Mouse (Mus musculus): Measurements from ENCODE around the gene Frmd4a. TPM values are rescaled to one million over a fixed set of nuclear protein-coding genes. Genes with fewer than 3 reads are reported as not detected.

The Frmd4a gene
- polyA plus RNA-seq, 1 experiment from 2014 or later = 19.3 TPM

- H3K4me2 ChIP-seq (ENCODE audit: low read depth, low read length) = no peak overlapping the region
- WGBS = 80% methylated on average over 7 of the region's 7 CpGs
- H3K4me1 ChIP-seq (ENCODE audit: control insufficient read depth, insufficient read depth, low read length) = no peaks in the 10 kb centered on the region
- no peak overlapping the region for H3K4me3 ChIP-seq (ENCODE audit: low read length)
- H3K9ac ChIP-seq (ENCODE audit: low read length) = no peak overlapping the region
- H3K9me3 ChIP-seq (replicated peaks; ENCODE audit: control insufficient read depth, low read length) = no peaks in the 10 kb centered on the region
- no peaks in the 10 kb centered on the region for H3K36me3 ChIP-seq (ENCODE audit: control insufficient read depth, insufficient read depth)
- H3K27ac ChIP-seq (ENCODE audit: low read length) = no peak overlapping the region
- no peak for ATAC-seq (replicated peaks; ENCODE audit: extremely low read depth, insufficient read depth, low FRiP score)
- no peaks in the 10 kb centered on the region for H3K27me3 ChIP-seq (ENCODE audit: control insufficient read depth, insufficient read depth, low read length)
These were observed 95.9 kb downstream of the Frmd4a start for GRCm38 (mm10) chr2:4113303-4113920.

GRCm38 (mm10) chr2:4119678-4120458 is 102.4 kb downstream of the Frmd4a start:
- Histone ChIP-seq H3K27me3 (ENCODE audit: control insufficient read depth, insufficient read depth, low read length) (no peaks in the 10 kb centered on the region), H3K9me3 (replicated peaks; ENCODE audit: control insufficient read depth, low read length) (no peaks in the 10 kb centered on the region), H3K4me1 (ENCODE audit: control insufficient read depth, insufficient read depth, low read length) (no peaks in the 10 kb centered on the region), H3K27ac (ENCODE audit: low read length) (no peak overlapping the region), H3K9ac (ENCODE audit: low read length) (no peak overlapping the region), H3K4me2 (ENCODE audit: low read depth, low read length) (no peak overlapping the region), H3K4me3 (ENCODE audit: low read length) (no peak overlapping the region), H3K36me3 (ENCODE audit: control insufficient read depth, insufficient read depth) (no peaks in the 10 kb centered on the region)
- no peak for ATAC-seq (replicated peaks; ENCODE audit: extremely low read depth, insufficient read depth, low FRiP score)
- 61% methylated on average over 9 of the region's 9 CpGs for WGBS

GRCm38 (mm10) chr2:4131216-4131615 is 113.7 kb downstream of the Frmd4a start:
- ATAC-seq (replicated peaks; ENCODE audit: extremely low read depth, insufficient read depth, low FRiP score) = no peak
- 89% methylated on average over 4 of the region's 4 CpGs for WGBS
- H3K4me2 ChIP-seq (ENCODE audit: low read depth, low read length) = no peak overlapping the region
- no peaks in the 10 kb centered on the region for H3K9me3 ChIP-seq (replicated peaks; ENCODE audit: control insufficient read depth, low read length)
- no peaks in the 10 kb centered on the region for H3K4me1 ChIP-seq (ENCODE audit: control insufficient read depth, insufficient read depth, low read length)
- no peaks in the 10 kb centered on the region for H3K27me3 ChIP-seq (ENCODE audit: control insufficient read depth, insufficient read depth, low read length)
- no peaks in the 10 kb centered on the region for H3K36me3 ChIP-seq (ENCODE audit: control insufficient read depth, insufficient read depth)
- no peak overlapping the region for H3K9ac ChIP-seq (ENCODE audit: low read length)
- H3K27ac ChIP-seq (ENCODE audit: low read length) = no peak overlapping the region
- H3K4me3 ChIP-seq (ENCODE audit: low read length) = no peak overlapping the region

- 84% methylated on average over 3 of the region's 3 CpGs for WGBS
- H3K9ac ChIP-seq (ENCODE audit: low read length) = no peak overlapping the region
- H3K4me2 ChIP-seq (ENCODE audit: low read depth, low read length) = no peak overlapping the region
- ATAC-seq (replicated peaks; ENCODE audit: extremely low read depth, insufficient read depth, low FRiP score) = no peak
- H3K4me1 ChIP-seq (ENCODE audit: control insufficient read depth, insufficient read depth, low read length) = no peaks in the 10 kb centered on the region
- no peak overlapping the region for H3K27ac ChIP-seq (ENCODE audit: low read length)
- H3K36me3 ChIP-seq (ENCODE audit: control insufficient read depth, insufficient read depth) = no peaks in the 10 kb centered on the region
- H3K9me3 ChIP-seq (replicated peaks; ENCODE audit: control insufficient read depth, low read length) = no peaks in the 10 kb centered on the region
- H3K27me3 ChIP-seq (ENCODE audit: control insufficient read depth, insufficient read depth, low read length) = no peaks in the 10 kb centered on the region
- no peak overlapping the region for H3K4me3 ChIP-seq (ENCODE audit: low read length)
These were observed 120.0 kb downstream of the Frmd4a start for GRCm38 (mm10) chr2:4137493-4137892.

- no peak overlapping the region for H3K9ac ChIP-seq (ENCODE audit: low read length)
- no peaks in the 10 kb centered on the region for H3K36me3 ChIP-seq (ENCODE audit: control insufficient read depth, insufficient read depth)
These were observed 124.9 kb downstream of the Frmd4a start for GRCm38 (mm10) chr2:4142221-4142950.

GRCm38 (mm10) chr2:4144424-4144823 is 126.9 kb downstream of the Frmd4a start:
- no peak overlapping the region for H3K4me3 ChIP-seq (ENCODE audit: low read length)
- WGBS = 84% methylated on average over 4 of the region's 4 CpGs
- no peak overlapping the region for H3K4me2 ChIP-seq (ENCODE audit: low read depth, low read length)
- H3K9ac ChIP-seq (ENCODE audit: low read length) = no peak overlapping the region
- H3K27me3 ChIP-seq (ENCODE audit: control insufficient read depth, insufficient read depth, low read length) = no peaks in the 10 kb centered on the region
- H3K27ac ChIP-seq (ENCODE audit: low read length) = no peak overlapping the region
- H3K4me1 ChIP-seq (ENCODE audit: control insufficient read depth, insufficient read depth, low read length) = no peaks in the 10 kb centered on the region
- no peak for ATAC-seq (replicated peaks; ENCODE audit: extremely low read depth, insufficient read depth, low FRiP score)
- H3K9me3 ChIP-seq (replicated peaks; ENCODE audit: control insufficient read depth, low read length) = no peaks in the 10 kb centered on the region
- no peaks in the 10 kb centered on the region for H3K36me3 ChIP-seq (ENCODE audit: control insufficient read depth, insufficient read depth)

More at GRCm38 (mm10) chr2:4142221-4142950, 124.9 kb downstream of the Frmd4a start:
- H3K4me1 ChIP-seq (ENCODE audit: control insufficient read depth, insufficient read depth, low read length) = no peaks in the 10 kb centered on the region
- no peaks in the 10 kb centered on the region for H3K27me3 ChIP-seq (ENCODE audit: control insufficient read depth, insufficient read depth, low read length)
- H3K4me2 ChIP-seq (ENCODE audit: low read depth, low read length) = no peak overlapping the region
- H3K27ac ChIP-seq (ENCODE audit: low read length) = no peak overlapping the region
- no peak; the same call in 1 of the 2 replicates for ATAC-seq (replicated peaks; ENCODE audit: extremely low read depth, insufficient read depth, low FRiP score)
- WGBS = 55% methylated on average over 4 of the region's 4 CpGs
- no peak overlapping the region for H3K4me3 ChIP-seq (ENCODE audit: low read length)
- no peaks in the 10 kb centered on the region for H3K9me3 ChIP-seq (replicated peaks; ENCODE audit: control insufficient read depth, low read length)

GRCm38 (mm10) chr2:4152521-4153040 is 135.1 kb downstream of the Frmd4a start:
- Histone ChIP-seq H3K4me1 (ENCODE audit: control insufficient read depth, insufficient read depth, low read length) (0 out of 2 replicates have a peak, but pooled peaks cover 2% of the 10 kb centered on the region), H3K27me3 (ENCODE audit: control insufficient read depth, insufficient read depth, low read length) (no peaks in the 10 kb centered on the region), H3K9me3 (replicated peaks; ENCODE audit: control insufficient read depth, low read length) (no peaks in the 10 kb centered on the region), H3K4me3 (ENCODE audit: low read length) (peak overlapping the region; percentile 50), H3K36me3 (ENCODE audit: control insufficient read depth, insufficient read depth) (no peaks in the 10 kb centered on the region), H3K27ac (ENCODE audit: low read length) (no peak overlapping the region), H3K4me2 (ENCODE audit: low read depth, low read length) (peak overlapping the region; percentile 71), H3K9ac (ENCODE audit: low read length) (peak overlapping the region; percentile 60)
- ATAC-seq (replicated peaks; ENCODE audit: extremely low read depth, insufficient read depth, low FRiP score) = no peak
- WGBS = 12% methylated on average over 14 of the region's 14 CpGs

GRCm38 (mm10) chr2:4153131-4153631 is 135.7 kb downstream of the Frmd4a start:
- H3K4me2 ChIP-seq (ENCODE audit: low read depth, low read length) = peak overlapping the region; percentile 71
- no peaks in the 10 kb centered on the region for H3K9me3 ChIP-seq (replicated peaks; ENCODE audit: control insufficient read depth, low read length)
- peak overlapping the region; percentile 50 for H3K4me3 ChIP-seq (ENCODE audit: low read length)
- no peaks in the 10 kb centered on the region for H3K27me3 ChIP-seq (ENCODE audit: control insufficient read depth, insufficient read depth, low read length)
- no peaks in the 10 kb centered on the region for H3K36me3 ChIP-seq (ENCODE audit: control insufficient read depth, insufficient read depth)
- no peak overlapping the region for H3K27ac ChIP-seq (ENCODE audit: low read length)
- peak overlapping the region; percentile 60 for H3K9ac ChIP-seq (ENCODE audit: low read length)
- 0 out of 2 replicates have a peak, but pooled peaks cover 2% of the 10 kb centered on the region for H3K4me1 ChIP-seq (ENCODE audit: control insufficient read depth, insufficient read depth, low read length)
- ATAC-seq (replicated peaks; ENCODE audit: extremely low read depth, insufficient read depth, low FRiP score) = no peak
- 3% methylated on average over 16 of the region's 16 CpGs for WGBS

All from heart, embryonic 16.5 days (tissue).